Mouse (Mus musculus): ENCODE data around the gene Ugt8a.

- no peak for TF ChIP-seq POLR2A (IDR thresholded peaks at IDR 0.05; ENCODE audit: extremely low read depth, insufficient read depth, low read length)
- TF ChIP-seq CTCF (IDR thresholded peaks at IDR 0.05; ENCODE audit: extremely low read depth, insufficient read depth, low read length) = no peak
Measured at GRCm38 (mm10) chr3:125931059-125931458, 7.4 kb downstream of the Ugt8a start.
